ENCODE assay signal across 8 mouse cellular contexts in genomic region chr5:32132971-32133501, GRCm38 (mm10). TPM values are rescaled to one million over a fixed set of nuclear protein-coding genes. Genes with fewer than 3 reads are reported as not detected.
A peak's percentile ranks its signal among the peaks of the same experiment; 100 is the strongest.
DNase-seq lines count a peak whose midpoint lies in the region; ATAC-seq and TF ChIP-seq lines count a peak whose summit lies in the region.

No protein-coding gene starts in this region.

- peak overlapping the region; percentile 99 for H3K27ac ChIP-seq in gastrocnemius, adult 2 months
- H3K27ac ChIP-seq in hindbrain, embryonic 15.5 days (replicated peaks): peak overlapping the region; percentile 47
- H3K27ac ChIP-seq in left cerebral cortex, adult 2 months: peak overlapping the region; percentile 99

- DNase-seq in ZHBTc4 (ENCODE audit: low read depth, low spot score): peak; percentile 73
- DNase-seq in cerebellum, postnatal 25 days: peak; percentile 80 to 87
- DNase-seq in gastrocnemius, adult 2 months: peak; percentile 78
- DNase-seq in left cerebral cortex, adult 2 months (ENCODE audit: extremely low spot score in 1 of 2, low spot score in 2 of 2): peak; percentile 55 to 56
- peak; percentile 47 for DNase-seq in lung, postnatal 25 days (ENCODE audit: low spot score)
- DNase-seq in retina, postnatal 1 day: peak; percentile 63

- peak; percentile 6; the same call in 1 of the 2 replicates for ATAC-seq in hindbrain, embryonic 15.5 days (ENCODE audit: low FRiP score, low read depth)
- no peak for ATAC-seq in megakaryocyte-erythroid progenitor cell, adult 5-6 weeks (replicated peaks; ENCODE audit: low FRiP score, low TSS enrichment, poor library complexity, severe bottlenecking)

- intact Hi-C loops in gastrocnemius, adult 2 months (cut with DNase I): loop anchor here (5.0 kb wide), 1 partner anchor 66 kb away; no protein-coding TSS in a partner anchor
- intact Hi-C loops in left cerebral cortex, adult 2 months (cut with DNase I): loop anchor here (1.0 kb wide), 1 partner anchor 96 kb away; no protein-coding TSS in a partner anchor

- H3K36me3 ChIP-seq in hindbrain, embryonic 15.5 days: no peaks in the 10 kb centered on the region

- TF ChIP-seq CTCF in gastrocnemius, adult 2 months (IDR thresholded peaks at IDR 0.05): no peak
- no peak for TF ChIP-seq CTCF in left cerebral cortex, adult 2 months (IDR thresholded peaks at IDR 0.05)

- peak overlapping the region; percentile 47 for H3K9ac ChIP-seq in hindbrain, embryonic 15.5 days

- peak overlapping the region; percentile 90 for H3K4me3 ChIP-seq in gastrocnemius, adult 2 months
- H3K4me3 ChIP-seq in hindbrain, embryonic 15.5 days: peak overlapping the region; percentile 56
- H3K4me3 ChIP-seq in left cerebral cortex, adult 2 months: peak overlapping the region; percentile 90

- no peaks in the 10 kb centered on the region for H3K9me3 ChIP-seq in hindbrain, embryonic 15.5 days

- peak overlapping the region; percentile 81 for H3K4me2 ChIP-seq in hindbrain, embryonic 15.5 days

- H3K27me3 ChIP-seq in hindbrain, embryonic 15.5 days: peaks cover 29% of the 10 kb centered on the region

- under 1% methylated on average over 42 of the region's 48 CpGs for WGBS in hindbrain, embryonic 15.5 days

- H3K4me1 ChIP-seq in hindbrain, embryonic 15.5 days (replicated peaks): peaks cover 31% of the 10 kb centered on the region

RNA-seq across cellular contexts. Expression of gene Fosl2, which starts 2.6 kb away (rescaled TPM):
- 10 to 100 TPM; 12.8 to 14.9 TPM for total RNA-seq in gastrocnemius, adult 2 months (2021)
- polyA plus RNA-seq in hindbrain, embryonic 15.5 days (2015; fragmentation: Nextera tagmentation; extraction: Ambion mirVana): 0.55 and 0.61 TPM in 2 replicates
- total RNA-seq in left cerebral cortex, adult 2 months (2021): 10 to 100 TPM; 49.1 to 96.8 TPM
- total RNA-seq in megakaryocyte-erythroid progenitor cell, adult 5-6 weeks (2014; fragmentation: Nextera tagmentation): 1.2 and 3.4 TPM in 2 replicates
- 1.8 and 6.8 TPM in 2 replicates for total RNA-seq in megakaryocyte-erythroid progenitor cell, adult 5-6 weeks (2017)

Comparison
In these comparisons a context has a peak if more than half of its experiments do, and no peak if none do; other contexts are left out.
1. H3K27ac ChIP-seq: peak in every context shown above with its lines; median percentile 99 in gastrocnemius, adult 2 months; 99 in left cerebral cortex, adult 2 months; 47 in hindbrain, embryonic 15.5 days.